8 mouse cellular contexts compared by ENCODE assay signal in genomic region chr9:35119168-35119567, GRCm38 (mm10). TPM values are rescaled to one million over a fixed set of nuclear protein-coding genes. Genes with fewer than 3 reads are reported as not detected.
DNase-seq lines count a peak whose midpoint lies in the region; ATAC-seq lines count a peak whose summit lies in the region.

Gene St3gal4 (minus strand): TSS chr9:35119268.

- no peaks in the 10 kb centered on the region for H3K36me3 ChIP-seq in lung, embryonic 16.5 days (ENCODE audit: control insufficient read depth, insufficient read depth, low read length)
- H3K36me3 ChIP-seq in embryonic facial prominence, embryonic 15.5 days = 0 out of 2 replicates have a peak, but pooled peaks cover 13% of the 10 kb centered on the region
- no peaks in the 10 kb centered on the region for H3K36me3 ChIP-seq in hindbrain, embryonic 11.5 days (ENCODE audit: control insufficient read depth, insufficient read depth, low read length)
- peaks cover 38% of the 10 kb centered on the region for H3K36me3 ChIP-seq in liver, embryonic 12.5 days

- H3K9me3 ChIP-seq in lung, embryonic 16.5 days (ENCODE audit: control insufficient read depth, low read length) = no peaks in the 10 kb centered on the region
- H3K9me3 ChIP-seq in embryonic facial prominence, embryonic 15.5 days (replicated peaks) = no peaks in the 10 kb centered on the region
- H3K9me3 ChIP-seq in hindbrain, embryonic 11.5 days (ENCODE audit: control insufficient read depth, low read length) = no peaks in the 10 kb centered on the region
- no peaks in the 10 kb centered on the region for H3K9me3 ChIP-seq in liver, embryonic 12.5 days (replicated peaks)

- H3K27ac ChIP-seq in lung, embryonic 16.5 days (ENCODE audit: low read length) = peak within 1 kb of the TSS; percentile 92; the same call in 1 of the 2 replicates
- H3K27ac ChIP-seq in embryonic facial prominence, embryonic 15.5 days (replicated peaks) = no peak within 1 kb of the TSS
- no peak within 1 kb of the TSS for H3K27ac ChIP-seq in hindbrain, embryonic 11.5 days (ENCODE audit: low read depth, low read length)
- H3K27ac ChIP-seq in liver, embryonic 12.5 days = peak within 1 kb of the TSS; percentile 98

- H3K27me3 ChIP-seq in lung, embryonic 16.5 days (ENCODE audit: control insufficient read depth, insufficient read depth, low read depth, low read length) = no peaks in the 10 kb centered on the region
- no peaks in the 10 kb centered on the region for H3K27me3 ChIP-seq in embryonic facial prominence, embryonic 15.5 days
- H3K27me3 ChIP-seq in hindbrain, embryonic 11.5 days (ENCODE audit: control insufficient read depth, insufficient read depth, low read length) = no peaks in the 10 kb centered on the region
- no peaks in the 10 kb centered on the region for H3K27me3 ChIP-seq in liver, embryonic 12.5 days (replicated peaks)

- H3K9ac ChIP-seq in lung, embryonic 16.5 days (ENCODE audit: low read length) = no peak within 1 kb of the TSS
- no peak within 1 kb of the TSS for H3K9ac ChIP-seq in embryonic facial prominence, embryonic 15.5 days
- H3K9ac ChIP-seq in hindbrain, embryonic 11.5 days (ENCODE audit: low read depth, low read length) = no peak within 1 kb of the TSS
- peak within 1 kb of the TSS; percentile 91 for H3K9ac ChIP-seq in liver, embryonic 12.5 days

- peaks cover 26% of the 10 kb centered on the region for H3K4me1 ChIP-seq in lung, embryonic 16.5 days (replicated peaks; ENCODE audit: control insufficient read depth, insufficient read depth, low read length)
- peaks cover 31% of the 10 kb centered on the region for H3K4me1 ChIP-seq in embryonic facial prominence, embryonic 15.5 days
- peaks cover 3% of the 10 kb centered on the region; the same call in 1 of the 2 replicates for H3K4me1 ChIP-seq in hindbrain, embryonic 11.5 days (replicated peaks; ENCODE audit: control insufficient read depth, insufficient read depth, low read length)
- H3K4me1 ChIP-seq in liver, embryonic 12.5 days = peaks cover 91% of the 10 kb centered on the region

- no peak within 1 kb of the TSS for H3K4me2 ChIP-seq in lung, embryonic 16.5 days (ENCODE audit: low read depth, low read length)
- H3K4me2 ChIP-seq in embryonic facial prominence, embryonic 15.5 days (replicated peaks) = no peak within 1 kb of the TSS
- no peak within 1 kb of the TSS for H3K4me2 ChIP-seq in hindbrain, embryonic 11.5 days (replicated peaks; ENCODE audit: low read depth, low read length)
- H3K4me2 ChIP-seq in liver, embryonic 12.5 days = peak within 1 kb of the TSS; percentile 89

- 82% methylated on average over 6 of the region's 6 CpGs for WGBS in lung, embryonic 16.5 days
- WGBS in embryonic facial prominence, embryonic 15.5 days = 81% methylated on average over 6 of the region's 6 CpGs
- WGBS in hindbrain, embryonic 11.5 days = 83% methylated on average over 6 of the region's 6 CpGs
- WGBS in liver, embryonic 12.5 days (ENCODE audit: insufficient replicate concordance) = 78% methylated on average over 6 of the region's 6 CpGs

- ATAC-seq in lung, embryonic 16.5 days (ENCODE audit: low read depth) = no peak
- no peak for ATAC-seq in embryonic facial prominence, embryonic 15.5 days (ENCODE audit: insufficient number of reproducible peaks, low FRiP score, low TSS enrichment, low read depth)
- no peak for ATAC-seq in hindbrain, embryonic 11.5 days (ENCODE audit: low FRiP score)
- no peak for ATAC-seq in liver, embryonic 12.5 days

- DNase-seq in lung, postnatal 25 days (ENCODE audit: low spot score) = no peak
- no peak for DNase-seq in hindbrain, embryonic 11.5 days (ENCODE audit: low spot score)
- DNase-seq in right cerebral cortex, postnatal 4 days = no peak
- DNase-seq in right cerebral cortex, adult 2 months (ENCODE audit: low spot score in 2 of 2) = no peak
- no peak for DNase-seq in c-Kit-positive CD71-positive TER-119-positive erythroid progenitor cells, embryonic 14.5 days (ENCODE audit: low spot score)

- H3K4me3 ChIP-seq in lung, embryonic 16.5 days (ENCODE audit: low read length) = no peak within 1 kb of the TSS
- no peak within 1 kb of the TSS for H3K4me3 ChIP-seq in embryonic facial prominence, embryonic 15.5 days (replicated peaks)
- no peak within 1 kb of the TSS for H3K4me3 ChIP-seq in hindbrain, embryonic 11.5 days (ENCODE audit: low read depth, low read length)
- H3K4me3 ChIP-seq in liver, embryonic 12.5 days = peak within 1 kb of the TSS; percentile 77

RNA-seq across cellular contexts. Expression of gene St3gal4, which starts in this region (rescaled TPM):
- 38.2 and 39.3 TPM in 2 replicates for polyA plus RNA-seq in lung, embryonic 16.5 days (2015; fragmentation: Nextera tagmentation; extraction: Ambion mirVana)
- 42.8 and 47.3 TPM in 2 replicates for polyA plus RNA-seq in embryonic facial prominence, embryonic 15.5 days (2015; fragmentation: Nextera tagmentation; extraction: Ambion mirVana)
- polyA plus RNA-seq in hindbrain, embryonic 11.5 days (2014; fragmentation: Nextera tagmentation; extraction: Ambion mirVana) = 11.7 and 13.7 TPM in 2 replicates
- polyA plus RNA-seq in liver, embryonic 12.5 days (2016; fragmentation: Nextera tagmentation; extraction: Ambion mirVana) = 27.9 and 30.1 TPM in 2 replicates

Comparison
In these comparisons a context has a peak if more than half of its experiments do, and no peak if none do; other contexts are left out.
1. H3K27ac ChIP-seq: peak in lung, embryonic 16.5 days (single experiment) and liver, embryonic 12.5 days (single experiment); none in embryonic facial prominence, embryonic 15.5 days (single experiment) and hindbrain, embryonic 11.5 days (single experiment).